Mouse (Mus musculus) Patski (cell line): ENCODE measurements around the gene Hoxd1. TPM values are rescaled to one million over a fixed set of nuclear protein-coding genes. Genes with fewer than 3 reads are reported as not detected.

Experiments
- ATAC-seq: fragments of 100-300 bp; one replicate; pipeline ENCODE4 v1.8.0; 2021
- CTCF ChIA-PET: fragments of 350-600 bp; sonication (Branson Sonifier 250); formaldehyde crosslinking; loops from one replicate; lab custom pipeline; 2022; ENCODE audit warnings: inconsistent platforms; lab: Charles Lee
- POLR2A ChIA-PET: fragments of 350-600 bp; sonication (Branson Sonifier 250); formaldehyde crosslinking; loops from one replicate; lab custom pipeline; 2022; ENCODE audit warnings: antibody characterized with exemption, inconsistent platforms; lab: Charles Lee
- DNase-seq: peaks from one replicate; pipeline ENCODE4 v3.0.0-alpha.2; 2011; ENCODE audit warnings: low read depth, low spot score
- H3K27me3 ChIP-seq: fragments of 371-371 bp; one replicate; pipeline ENCODE4 v1.5.1; 2021
- CTCF ChIP-seq: fragments of 100-300 bp; IDR thresholded peaks from one replicate; pipeline ENCODE4 v1.5.1; 2021
- in situ Hi-C: fragments of 300-500 bp; cut with MboI; formaldehyde crosslinking; loops from 3 replicates; pipeline ENCODE4 v1.11.1; 2018; ENCODE audit warnings: low pct_unique_long_range_greater_than_20kb, mixed read lengths
- polyA plus RNA-seq: library from polyadenylated mRNA; unstranded; gene quantifications from one replicate; pipeline ENCODE4 v1.2.3, GENCODE M21; 2021

Hoxd1 gene
- polyA plus RNA-seq, 1 experiment from 2014 or later = not detected

DNA sequence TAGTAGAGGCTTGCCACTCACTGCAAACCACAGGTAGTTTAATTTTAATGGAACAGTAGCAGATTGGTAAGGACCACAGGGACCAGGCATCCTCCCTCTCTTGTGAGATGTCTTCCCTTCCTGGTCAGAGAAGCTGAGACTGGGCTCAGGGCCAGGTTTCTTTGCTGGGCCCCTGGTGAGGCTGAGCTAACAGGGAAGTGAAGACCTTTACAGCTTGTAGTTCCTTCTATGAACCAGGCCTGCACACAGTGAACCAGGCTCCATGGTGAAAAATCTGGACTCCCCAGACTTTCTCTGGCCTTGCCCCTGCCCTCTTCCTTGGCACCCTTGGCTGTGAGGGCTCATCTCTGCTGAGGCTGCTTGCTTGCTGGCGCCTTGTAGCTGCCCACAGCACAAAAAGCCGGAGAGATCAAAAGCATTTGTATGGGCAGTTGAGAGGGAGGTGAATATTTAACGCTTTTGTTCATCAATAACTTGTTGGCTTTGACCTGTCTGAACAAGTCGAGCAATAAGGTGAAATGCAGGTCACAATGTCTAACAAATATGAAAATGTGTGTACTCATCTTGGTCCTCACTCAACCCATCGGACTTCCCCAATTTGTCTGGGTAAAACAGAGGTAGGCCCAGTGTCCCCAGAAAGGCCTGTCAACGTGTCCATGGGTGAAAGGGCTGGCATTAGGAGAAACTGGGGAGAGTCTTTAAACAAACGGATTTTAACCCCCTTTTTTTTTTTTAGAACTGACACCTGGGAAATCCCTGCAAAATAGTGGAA, 38.4 kb upstream of the Hoxd1 start:
- ChIA-PET CTCF (interaction anchor here (0.7 kb wide), 1 partner anchor 426 kb away, joined by 3 read pairs; no protein-coding TSS in a partner anchor), POLR2A (no interaction called here)

DNA sequence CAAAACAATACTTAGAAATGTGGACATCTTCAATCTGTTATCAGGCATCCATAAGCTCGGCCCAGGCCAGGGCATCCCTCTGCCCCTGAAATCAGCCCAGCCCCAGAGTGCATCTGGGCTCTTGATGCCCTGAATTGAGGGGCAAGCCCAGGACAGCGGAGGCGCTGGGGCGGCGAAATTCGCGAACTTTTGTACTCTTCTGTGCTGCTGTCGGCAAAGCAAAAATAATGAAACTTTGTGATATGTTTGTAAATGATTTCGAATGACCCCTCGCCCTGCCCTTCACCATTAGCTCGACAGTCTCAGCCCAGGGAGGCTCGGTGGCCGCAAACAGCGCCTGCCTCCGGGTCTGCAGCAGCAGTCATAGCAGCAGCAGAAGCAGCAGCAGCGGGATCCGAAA, 37.6 kb upstream of the Hoxd1 start:
- TF ChIP-seq CTCF = no peak

More for the DNA sequence above, 38.4 kb upstream of the Hoxd1 start:
- no peak for TF ChIP-seq CTCF
- DNase-seq = no peak
- ATAC-seq = no peak
- H3K27me3 ChIP-seq = no peaks in the 10 kb centered on the region
- in situ Hi-C loops = no loop called here

GRCm38 (mm10) chr2:74726551-74726950, 36.2 kb upstream of the Hoxd1 start, which contains the start of gene Gm28230:
Gm28230 (plus strand) TSS chr2:74726728.
- no peak for DNase-seq
- CTCF ChIA-PET = no interaction called here
- no peaks in the 10 kb centered on the region for H3K27me3 ChIP-seq
- no peak for TF ChIP-seq CTCF
- POLR2A ChIA-PET = no interaction called here
- in situ Hi-C loops = no loop called here
- ATAC-seq = no peak

More for the DNA sequence above, 37.6 kb upstream of the Hoxd1 start:
- no peaks in the 10 kb centered on the region for H3K27me3 ChIP-seq
- DNase-seq = no peak
- ChIA-PET CTCF (no interaction called here), POLR2A (no interaction called here)
- in situ Hi-C loops = no loop called here
- no peak for ATAC-seq

GRCm38 (mm10) chr2:74726973-74727639, 35.7 kb upstream of the Hoxd1 start:
- POLR2A ChIA-PET = no interaction called here
- DNase-seq = no peak
- H3K27me3 ChIP-seq = no peaks in the 10 kb centered on the region
- in situ Hi-C loops = no loop called here
- ATAC-seq = no peak
- TF ChIP-seq CTCF = no peak
- CTCF ChIA-PET = no interaction called here

- DNase-seq (no peak), ATAC-seq (no peak)
- ChIA-PET CTCF (no interaction called here), POLR2A (no interaction called here)
- no peaks in the 10 kb centered on the region for H3K27me3 ChIP-seq
- no peak for TF ChIP-seq CTCF
- in situ Hi-C loops = no loop called here
These were observed 35.0 kb upstream of the Hoxd1 start for GRCm38 (mm10) chr2:74727640-74728302.

DNA sequence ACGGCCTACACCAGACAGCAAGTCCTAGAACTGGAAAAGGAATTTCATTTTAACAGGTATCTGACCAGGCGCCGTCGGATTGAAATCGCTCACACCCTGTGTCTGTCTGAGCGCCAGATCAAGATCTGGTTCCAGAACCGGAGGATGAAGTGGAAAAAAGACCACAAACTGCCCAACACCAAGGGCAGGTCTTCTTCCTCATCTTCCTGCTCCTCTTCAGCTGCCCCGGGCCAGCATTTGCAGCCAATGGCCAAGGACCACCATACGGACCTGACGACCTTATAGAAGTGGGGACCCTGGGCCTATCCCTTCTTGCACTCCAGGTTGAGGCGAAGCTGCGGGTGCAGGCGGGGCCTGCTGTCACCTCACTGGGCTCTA, 34.5 kb upstream of the Hoxd1 start:
- TF ChIP-seq CTCF = no peak
- in situ Hi-C loops = no loop called here
- POLR2A ChIA-PET = no interaction called here
- H3K27me3 ChIP-seq = no peaks in the 10 kb centered on the region
- CTCF ChIA-PET = no interaction called here
- no peak for ATAC-seq
- DNase-seq = no peak

DNA sequence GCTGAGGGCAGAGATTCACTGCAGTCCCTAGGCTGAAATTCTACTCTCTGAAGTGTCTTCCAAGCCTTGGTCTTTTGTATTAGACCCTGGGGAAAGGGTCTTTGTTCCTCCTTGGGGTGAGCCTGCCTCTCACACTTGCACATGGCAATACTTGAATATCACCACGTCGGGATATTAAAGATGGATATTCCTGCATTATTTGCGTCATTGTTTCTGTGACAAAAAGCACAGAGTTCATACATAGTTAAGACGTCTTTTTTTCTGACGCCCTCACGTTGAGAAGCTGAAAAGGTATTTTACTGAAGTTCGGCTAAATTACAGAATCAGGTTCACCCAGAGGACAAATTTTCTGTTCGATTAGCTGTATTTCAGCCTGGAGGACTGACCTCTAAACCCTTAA, 32.4 kb upstream of the Hoxd1 start:
- ChIA-PET POLR2A (interaction anchor here (0.6 kb wide), 1 partner anchor 555 kb away, joined by 4 read pairs; no protein-coding TSS in a partner anchor), CTCF (no interaction called here)
- in situ Hi-C loops = no loop called here
- ATAC-seq = no peak
- TF ChIP-seq CTCF = no peak
- H3K27me3 ChIP-seq = no peaks in the 10 kb centered on the region
- DNase-seq = no peak

GRCm38 (mm10) chr2:74731055-74731454, 31.7 kb upstream of the Hoxd1 start:
- H3K27me3 ChIP-seq = no peaks in the 10 kb centered on the region
- CTCF ChIA-PET = no interaction called here
- POLR2A ChIA-PET = no interaction called here
- ATAC-seq = no peak
- TF ChIP-seq CTCF = no peak
- no peak for DNase-seq
- in situ Hi-C loops = no loop called here

DNA sequence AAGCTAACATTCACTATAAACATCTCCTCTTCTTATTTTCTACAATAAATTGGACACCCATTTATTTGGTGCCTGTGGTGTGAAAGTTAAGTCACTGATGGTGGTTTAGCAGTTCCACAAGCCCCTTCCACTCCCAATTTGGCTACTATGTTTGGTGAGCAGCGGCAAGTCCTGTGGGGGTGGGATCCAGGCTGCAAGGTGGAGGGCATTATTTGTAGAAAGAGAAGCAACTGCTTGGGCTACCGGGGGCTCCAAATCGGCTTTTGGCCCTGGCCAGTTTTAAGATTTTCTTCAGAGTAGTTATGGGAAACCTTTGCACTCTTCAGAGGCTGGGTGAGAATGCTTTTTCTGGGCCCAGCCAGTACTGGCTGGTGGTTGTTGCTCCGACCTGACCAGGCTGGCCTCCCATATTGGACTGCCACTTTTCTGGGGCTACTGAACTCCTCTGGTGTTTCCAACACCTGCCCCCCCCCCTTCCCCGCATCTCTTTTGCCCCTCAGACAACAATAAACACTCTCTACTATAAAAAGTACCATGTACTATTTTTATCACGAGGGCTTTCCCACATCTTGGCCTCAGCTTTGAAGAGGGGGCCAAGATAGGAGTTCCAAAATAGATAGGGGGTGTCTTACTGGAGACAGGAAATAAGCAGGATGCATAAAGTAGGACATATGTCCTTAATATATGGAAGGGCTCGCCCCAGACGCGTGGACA, 30.8 kb upstream of the Hoxd1 start:
- in situ Hi-C loops = no loop called here
- no peak for DNase-seq
- CTCF ChIA-PET = no interaction called here
- no peak for ATAC-seq
- no peak for TF ChIP-seq CTCF
- H3K27me3 ChIP-seq = no peaks in the 10 kb centered on the region
- POLR2A ChIA-PET = no interaction called here

- DNase-seq = no peak
- in situ Hi-C loops = no loop called here
- TF ChIP-seq CTCF = no peak
These were observed 30.1 kb upstream of the Hoxd1 start for GRCm38 (mm10) chr2:74732513-74733316.

More at GRCm38 (mm10) chr2:74732513-74733316, 30.1 kb upstream of the Hoxd1 start:
- ChIA-PET POLR2A (no interaction called here), CTCF (no interaction called here)
- ATAC-seq = no peak
- no peaks in the 10 kb centered on the region for H3K27me3 ChIP-seq
